Mouse (Mus musculus): ENCODE data around the gene Pacrg.

- TF ChIP-seq CTCF (IDR thresholded peaks at IDR 0.05; ENCODE audit: low read depth, low read length), result peak; percentile 33
- no peak for TF ChIP-seq POLR2A (IDR thresholded peaks at IDR 0.05; ENCODE audit: extremely low read depth, insufficient read depth, low read length)
These were observed 309.1 kb downstream of the Pacrg start for GRCm38 (mm10) chr17:10531024-10531423.

Measured in liver, adult 2 months (tissue).